Mouse (Mus musculus) neutrophil, adult 59 days (primary cell): ENCODE data around the gene Mrpl24. TPM values are rescaled to one million over a fixed set of nuclear protein-coding genes. Genes with fewer than 3 reads are reported as not detected.

ENCODE experiments used
- total RNA-seq, 2 experiments: library from RNA; stranded (reverse); gene quantifications; 1 replicate in 1 of 2; 2 replicates in 1 of 2; pipeline ENCODE4 v1.2.4; 2023

Mrpl24 gene
- 10 to 100 TPM; 70.6 to 84.0 TPM for total RNA-seq

GRCm38 (mm10) chr3:87919336-87920108 lies at the start of gene Mrpl24:
Gene Mrpl24, plus strand, starts transcription at chr3:87919506.

GRCm38 (mm10) chr3:87885281-87886003 lies 33.9 kb upstream of the Mrpl24 start, which contains the start of gene Prcc:
Gene Prcc, minus strand, starts transcription at chr3:87885608.

GRCm38 (mm10) chr3:87905880-87906485 lies 13.3 kb upstream of the Mrpl24 start, which contains the start of gene Hdgf:
Gene Hdgf, plus strand, starts transcription at chr3:87906321.

GRCm38 (mm10) chr3:87930078-87930795 lies 10.9 kb downstream of the Mrpl24 start, which contains the start of the genes Isg20l2 and Rrnad1:
Gene Isg20l2, plus strand, starts transcription at chr3:87930314.
Gene Rrnad1, minus strand, starts transcription at chr3:87930717.

GRCm38 (mm10) chr3:87948378-87949265 lies 29.3 kb downstream of the Mrpl24 start, which contains the start of gene Crabp2:
Gene Crabp2, plus strand, starts transcription at chr3:87948666.

GRCm38 (mm10) chr3:87970939-87971488 lies 51.7 kb downstream of the Mrpl24 start, which contains the start of gene Nes:
Gene Nes, plus strand, starts transcription at chr3:87971078.

Other genes with a start within 250 kb of the Mrpl24 start
- gene Lrrc71, start 170.9 kb upstream of the Mrpl24 start, total RNA-seq = under 1 TPM; 0.29 to 0.69 TPM
- gene Ntrk1, start 124.3 kb upstream of the Mrpl24 start, total RNA-seq = not detected
- not detected for gene Insrr, start 122.6 kb upstream of the Mrpl24 start, total RNA-seq
- 1 to 10 TPM in 1 of 2 experiments, under 1 TPM in 1; 0.95 to 1.1 TPM for gene Pear1, start 95.2 kb upstream of the Mrpl24 start, total RNA-seq
- gene Sh2d2a, start 72.8 kb upstream of the Mrpl24 start, total RNA-seq = 1 to 10 TPM; 1.2 TPM
- gene Prcc, start 33.9 kb upstream of the Mrpl24 start, total RNA-seq = 10 to 100 TPM; 26.6 to 27.9 TPM
- gene Hdgf, start 13.2 kb upstream of the Mrpl24 start, total RNA-seq = 100 to 1,000 TPM; 113 to 114 TPM
- gene Isg20l2, start 10.8 kb downstream of the Mrpl24 start, total RNA-seq = 10 to 100 TPM; 21.3 to 25.8 TPM
- gene Rrnad1, start 11.2 kb downstream of the Mrpl24 start, total RNA-seq = 10 to 100 TPM; 12.3 to 14.4 TPM
- under 1 TPM in 1 of 2 experiments, not detected in 1; 0.73 TPM for gene Crabp2, start 29.2 kb downstream of the Mrpl24 start, total RNA-seq
- gene Nes, start 51.6 kb downstream of the Mrpl24 start, total RNA-seq = not detected
- gene Bcan, start 80.7 kb downstream of the Mrpl24 start, total RNA-seq = not detected
- gene Hapln2, start 108.1 kb downstream of the Mrpl24 start, total RNA-seq = not detected
- gene Gpatch4, start 123.6 kb downstream of the Mrpl24 start, total RNA-seq = 1 to 10 TPM; 4.8 to 4.9 TPM
- 10 to 100 TPM; 23.6 to 27.3 TPM for gene Naxe, start 139.0 kb downstream of the Mrpl24 start, total RNA-seq
- gene Ttc24, start 158.8 kb downstream of the Mrpl24 start, total RNA-seq = not detected
- 10 to 100 TPM; 31.6 to 33.7 TPM for gene Iqgap3, start 162.5 kb downstream of the Mrpl24 start, total RNA-seq
- 100 to 1,000 TPM in 1 of 2 experiments, 10 to 100 TPM in 1; 73.1 to 107 TPM for gene Mef2d, start 222.9 kb downstream of the Mrpl24 start, total RNA-seq